Comparison of ENCODE assay signal across 8 mouse cellular contexts in the genomic region with DNA sequence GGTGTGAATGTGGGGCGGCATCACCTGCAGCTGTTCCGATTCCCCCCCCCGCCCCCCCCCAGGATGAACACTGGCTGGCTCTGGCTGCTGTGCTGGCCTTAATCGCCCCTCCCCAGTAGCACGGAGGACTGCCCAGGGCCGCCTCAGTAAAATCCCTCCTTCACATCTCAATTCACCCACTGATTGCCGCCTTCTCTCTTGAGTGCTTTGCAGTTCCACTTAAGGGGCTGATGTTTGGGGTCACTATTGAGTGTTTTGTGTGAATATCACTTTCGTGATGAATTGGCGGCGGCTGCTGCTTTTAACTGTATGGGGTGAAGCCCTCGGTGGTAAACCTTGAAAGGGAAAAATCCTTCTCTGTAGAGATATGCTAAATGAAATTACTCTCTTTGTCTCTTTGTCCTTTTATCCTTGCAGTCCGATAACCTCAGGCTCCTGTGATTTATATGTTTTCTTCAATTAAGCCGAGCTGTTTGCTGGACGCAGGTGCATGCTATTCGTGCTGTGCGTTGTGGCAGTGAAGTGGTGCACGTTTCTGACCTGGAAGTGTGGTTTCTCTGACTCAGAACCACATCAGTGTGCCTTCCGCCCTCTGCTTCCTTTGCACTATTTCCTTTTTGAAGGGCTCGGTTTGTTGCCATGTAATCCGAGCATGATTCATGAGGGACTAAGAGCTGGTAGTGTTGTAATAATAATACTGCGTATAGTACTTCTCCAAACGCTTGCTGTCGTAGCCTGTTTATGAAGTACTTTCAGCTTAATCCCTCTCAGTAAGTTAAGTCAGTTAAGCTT. TPM values are rescaled to one million over a fixed set of nuclear protein-coding genes. Genes with fewer than 3 reads are reported as not detected.
DNase-seq lines count a peak whose midpoint lies in the region; ATAC-seq and TF ChIP-seq lines count a peak whose summit lies in the region.

No protein-coding gene starts in this region.

- H3K9ac ChIP-seq in embryonic facial prominence, embryonic 14.5 days (ENCODE audit: low read depth, low read length): no peak overlapping the region
- H3K9ac ChIP-seq in midbrain, embryonic 12.5 days (replicated peaks): no peak overlapping the region

- no peak for TF ChIP-seq CTCF in thymus, adult 2 months (IDR thresholded peaks at IDR 0.05; ENCODE audit: borderline replicate concordance, control insufficient read depth, extremely low read depth, insufficient read depth, low read length, poor library complexity)

- intact Hi-C loops in heart, postnatal 14 days (cut with DNase I): loop anchor here (5.0 kb wide), 1 partner anchor 43 kb away; no protein-coding TSS in a partner anchor

- peak overlapping the region; percentile 48; the same call in 1 of the 2 replicates for H3K27ac ChIP-seq in embryonic facial prominence, embryonic 14.5 days (replicated peaks; ENCODE audit: low read depth, low read length)
- H3K27ac ChIP-seq in midbrain, embryonic 12.5 days (replicated peaks): peak overlapping the region; percentile 52; the same call in 1 of the 2 replicates
- no peak overlapping the region for H3K27ac ChIP-seq in thymus, adult 2 months (ENCODE audit: control insufficient read depth, insufficient read depth, low read length)

- no peak for TF ChIP-seq POLR2A in thymus, adult 2 months (IDR thresholded peaks at IDR 0.05; ENCODE audit: control insufficient read depth, extremely low read depth, insufficient read depth, low read length, poor library complexity)

- H3K4me1 ChIP-seq in embryonic facial prominence, embryonic 14.5 days (ENCODE audit: control insufficient read depth, insufficient read depth, low read length): peaks cover 18% of the 10 kb centered on the region; the same call in 1 of the 2 replicates
- peaks cover 15% of the 10 kb centered on the region for H3K4me1 ChIP-seq in midbrain, embryonic 12.5 days
- H3K4me1 ChIP-seq in thymus, adult 2 months (replicated peaks; ENCODE audit: control insufficient read depth, insufficient read depth, low read length): peaks cover 15% of the 10 kb centered on the region

- H3K4me3 ChIP-seq in embryonic facial prominence, embryonic 14.5 days (ENCODE audit: low read depth, low read length): no peak overlapping the region
- H3K4me3 ChIP-seq in midbrain, embryonic 12.5 days: no peak overlapping the region
- H3K4me3 ChIP-seq in thymus, adult 2 months (ENCODE audit: control insufficient read depth, insufficient read depth, low read length): no peak overlapping the region

- H3K9me3 ChIP-seq in embryonic facial prominence, embryonic 14.5 days (ENCODE audit: control insufficient read depth, low read length): no peaks in the 10 kb centered on the region
- H3K9me3 ChIP-seq in midbrain, embryonic 12.5 days: no peaks in the 10 kb centered on the region

- H3K27me3 ChIP-seq in embryonic facial prominence, embryonic 14.5 days (replicated peaks; ENCODE audit: control insufficient read depth, insufficient read depth, low read length): no peaks in the 10 kb centered on the region
- H3K27me3 ChIP-seq in midbrain, embryonic 12.5 days: no peaks in the 10 kb centered on the region
- H3K27me3 ChIP-seq in thymus, adult 2 months (ENCODE audit: control insufficient read depth, insufficient read depth, low read length): no peaks in the 10 kb centered on the region

- peak; percentile 66 to 90 for DNase-seq in adrenal gland, adult (ENCODE audit: inconsistent age in 2 of 2, low spot score in 1 of 2)
- no peak for DNase-seq in adrenal gland, postnatal 4 days (ENCODE audit: low spot score in 2 of 2)
- DNase-seq in embryonic facial prominence, embryonic 14.5 days (ENCODE audit: low spot score): peak; percentile 59
- DNase-seq in heart, postnatal 14 days: peak; percentile 26 to 32
- DNase-seq in kidney, postnatal 4 days: peak; percentile 31 to 43
- DNase-seq in thymus, adult 2 months: peak; percentile 70
- no peak for DNase-seq in cerebellum, postnatal 10 days

- H3K36me3 ChIP-seq in embryonic facial prominence, embryonic 14.5 days (ENCODE audit: control insufficient read depth, insufficient read depth, low read length): peaks cover 25% of the 10 kb centered on the region
- peaks cover 15% of the 10 kb centered on the region; the same call in 1 of the 2 replicates for H3K36me3 ChIP-seq in midbrain, embryonic 12.5 days
- peaks cover 9% of the 10 kb centered on the region; the same call in 1 of the 2 replicates for H3K36me3 ChIP-seq in thymus, adult 2 months (ENCODE audit: control insufficient read depth, insufficient read depth, low read length)

- 49% methylated on average over 23 of the region's 23 CpGs for WGBS in embryonic facial prominence, embryonic 14.5 days
- 28% methylated on average over 23 of the region's 23 CpGs for WGBS in midbrain, embryonic 12.5 days
- WGBS in thymus, adult 2 months: 4% methylated on average over 23 of the region's 23 CpGs

- no peak overlapping the region for H3K4me2 ChIP-seq in embryonic facial prominence, embryonic 14.5 days (ENCODE audit: low read depth, low read length)
- H3K4me2 ChIP-seq in midbrain, embryonic 12.5 days (replicated peaks): peak overlapping the region; percentile 18

- peak; percentile 65 for ATAC-seq in embryonic facial prominence, embryonic 14.5 days (ENCODE audit: low read depth)
- ATAC-seq in midbrain, embryonic 12.5 days (ENCODE audit: low FRiP score, low read depth): 0 out of 2 replicates have a peak, but pooled peaks have one; percentile 27

RNA-seq across cellular contexts. Expression of a gene that starts 46.6 kb away (rescaled TPM):
- total RNA-seq in adrenal gland, postnatal 4 days (2021): 10 to 100 TPM; 55.8 to 59.0 TPM
- polyA plus RNA-seq in embryonic facial prominence, embryonic 14.5 days (2014; fragmentation: Nextera tagmentation; extraction: Ambion mirVana): 49.8 and 59.6 TPM in 2 replicates
- total RNA-seq in heart, postnatal 14 days (2021): 10 to 100 TPM; 27.5 to 28.8 TPM
- 80.5 and 85.8 TPM in 2 replicates for polyA plus RNA-seq in midbrain, embryonic 12.5 days (2016; fragmentation: Nextera tagmentation; extraction: Ambion mirVana)
- 62.2 and 62.3 TPM in 2 replicates for polyA plus RNA-seq in thymus, adult 2 months (2012; rRNA removed)

RNA-seq across cellular contexts. Expression of a gene that starts 47.2 kb away (rescaled TPM):
- 10 to 100 TPM; 52.5 to 54.8 TPM for total RNA-seq in adrenal gland, postnatal 4 days (2021)
- polyA plus RNA-seq in embryonic facial prominence, embryonic 14.5 days (2014; fragmentation: Nextera tagmentation; extraction: Ambion mirVana): 15.7 and 15.8 TPM in 2 replicates
- 10 to 100 TPM; 41.7 to 44.5 TPM for total RNA-seq in heart, postnatal 14 days (2021)
- polyA plus RNA-seq in midbrain, embryonic 12.5 days (2016; fragmentation: Nextera tagmentation; extraction: Ambion mirVana): 3.9 and 5.0 TPM in 2 replicates
- polyA plus RNA-seq in thymus, adult 2 months (2012; rRNA removed): 8.6 and 8.7 TPM in 2 replicates

Comparison
In these comparisons a context has a peak if more than half of its experiments do, and no peak if none do; other contexts are left out.
1. DNase-seq: peak in adrenal gland, adult (2 of 2), embryonic facial prominence, embryonic 14.5 days (single experiment), heart, postnatal 14 days (2 of 2), kidney, postnatal 4 days (2 of 2) and thymus, adult 2 months (single experiment); none in adrenal gland, postnatal 4 days (0 of 2) and cerebellum, postnatal 10 days (0 of 2).